Mouse (Mus musculus) R1 (cell line): ENCODE measurements around the gene Mrtfa.

Experiments used
- DNase-seq: peaks from one replicate; pipeline ENCODE4 v3.0.0-alpha.2; 2018; ENCODE audit warnings: low read depth, low spot score

Mrtfa gene

DNA sequence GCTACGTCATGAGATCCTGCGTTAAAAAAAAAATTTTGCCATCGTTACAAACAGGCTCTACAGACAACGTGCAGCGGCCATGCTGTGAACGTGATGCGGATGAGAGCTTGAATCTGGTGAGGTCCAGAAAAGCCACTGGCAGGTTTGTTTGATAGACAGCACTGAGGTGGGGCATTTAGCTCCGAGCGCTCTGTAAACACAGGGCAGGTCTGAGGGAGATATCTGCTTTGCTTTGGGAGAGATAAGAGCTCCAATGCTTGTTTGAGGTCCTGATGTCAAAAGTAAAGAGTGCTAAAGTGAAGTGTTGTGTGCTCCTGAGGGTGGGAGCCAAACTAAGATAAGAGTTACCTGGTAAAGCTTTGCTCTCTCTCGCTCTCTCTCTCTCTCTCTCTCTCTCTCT lies 6.6 kb upstream of the Mrtfa start:
- no peak for DNase-seq

- no peak for DNase-seq
These were observed 4.9 kb upstream of the Mrtfa start for GRCm38 (mm10) chr15:81195447-81195846.

GRCm38 (mm10) chr15:81194791-81195190 lies 4.2 kb upstream of the Mrtfa start:
- peak; percentile 50 for DNase-seq

DNA sequence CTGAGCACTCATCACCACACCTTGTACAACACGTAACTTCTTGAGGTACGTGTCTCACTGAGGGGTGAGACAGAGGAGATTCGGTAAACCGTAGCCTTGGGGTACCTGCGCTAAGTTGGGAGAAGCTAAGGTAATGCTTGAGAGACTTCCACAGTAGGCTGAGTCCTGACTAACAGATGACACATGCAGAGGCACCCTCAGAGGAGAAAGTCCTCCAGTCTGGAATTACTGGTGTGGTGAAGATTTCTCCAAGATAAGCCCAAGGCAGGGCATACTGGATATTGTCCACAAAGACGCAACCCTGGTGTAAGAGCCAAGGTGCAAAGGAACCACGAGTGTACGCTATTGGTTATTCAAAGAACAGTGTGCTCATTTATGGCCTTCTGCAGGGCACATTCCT lies 2.3 kb upstream of the Mrtfa start:
- no peak for DNase-seq

DNA sequence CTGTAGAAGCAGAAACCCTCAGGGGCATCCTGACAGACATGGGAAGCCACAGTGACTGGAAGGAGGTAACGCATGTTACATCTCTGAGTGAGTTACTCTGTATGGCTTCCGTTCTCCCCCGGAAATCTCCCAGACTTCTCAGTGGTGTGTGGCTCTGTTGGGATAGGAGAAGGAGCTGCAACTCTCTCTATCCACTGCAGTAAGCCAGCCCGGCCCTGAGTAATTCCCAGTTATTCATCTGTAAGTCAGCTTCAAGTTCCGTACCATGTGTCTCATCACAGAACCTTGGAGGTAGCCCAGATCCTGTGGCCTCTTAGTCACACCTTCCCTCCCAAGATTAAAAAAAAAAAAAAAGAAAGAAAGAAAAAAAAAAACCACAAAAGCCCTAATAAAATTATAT lies 1.8 kb upstream of the Mrtfa start:
- no peak for DNase-seq

DNA sequence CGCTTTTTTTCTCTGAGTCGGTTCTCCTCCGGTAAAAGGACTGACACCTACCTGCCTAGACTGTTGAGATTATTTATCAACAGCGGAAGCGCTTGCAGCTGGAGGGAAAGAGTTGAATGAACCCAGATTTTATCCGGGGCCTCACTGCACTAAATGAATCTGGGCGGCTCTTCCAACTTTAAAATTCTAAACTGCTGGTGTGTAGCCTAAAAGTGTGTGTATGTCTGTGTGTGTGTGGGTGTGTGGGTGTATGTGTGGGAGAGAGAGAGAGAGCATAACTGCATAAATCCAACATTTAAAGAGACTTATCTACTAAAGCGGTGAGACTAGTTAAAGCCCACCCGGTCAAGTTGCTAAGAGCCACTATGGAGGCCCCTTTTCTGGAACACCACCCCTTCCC lies 746 bp upstream of the Mrtfa start:
- DNase-seq: no peak

- peak; percentile 73 for DNase-seq
These were observed 437 bp downstream of the Mrtfa start for GRCm38 (mm10) chr15:81190011-81190629.

GRCm38 (mm10) chr15:81189061-81189460 lies 1.5 kb downstream of the Mrtfa start:
- DNase-seq: no peak

- no peak for DNase-seq
These were observed 5.6 kb downstream of the Mrtfa start for GRCm38 (mm10) chr15:81184913-81185312.

GRCm38 (mm10) chr15:81181233-81181632 lies 9.3 kb downstream of the Mrtfa start:
- DNase-seq: no peak

DNA sequence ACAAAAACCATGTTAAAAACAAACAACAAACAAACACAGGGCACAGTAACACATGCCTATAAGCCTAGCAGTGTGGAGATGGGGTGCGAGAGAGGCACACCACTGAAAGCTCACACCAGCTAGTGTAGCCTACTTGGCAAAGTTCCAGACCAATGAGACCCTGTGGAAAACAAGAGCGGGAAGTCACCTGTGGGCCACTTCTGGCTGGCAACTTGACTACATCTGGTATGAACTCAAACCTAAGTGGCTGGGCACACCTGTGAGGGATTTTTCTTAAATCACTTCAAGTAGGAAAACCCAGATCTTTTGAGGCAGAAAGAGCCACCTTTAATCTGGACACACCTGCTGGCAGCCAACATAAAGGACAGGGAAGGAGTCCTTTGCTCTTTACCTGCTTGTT lies 11.0 kb downstream of the Mrtfa start:
- no peak for DNase-seq

GRCm38 (mm10) chr15:81178703-81179102 lies 11.9 kb downstream of the Mrtfa start:
- DNase-seq: no peak

DNA sequence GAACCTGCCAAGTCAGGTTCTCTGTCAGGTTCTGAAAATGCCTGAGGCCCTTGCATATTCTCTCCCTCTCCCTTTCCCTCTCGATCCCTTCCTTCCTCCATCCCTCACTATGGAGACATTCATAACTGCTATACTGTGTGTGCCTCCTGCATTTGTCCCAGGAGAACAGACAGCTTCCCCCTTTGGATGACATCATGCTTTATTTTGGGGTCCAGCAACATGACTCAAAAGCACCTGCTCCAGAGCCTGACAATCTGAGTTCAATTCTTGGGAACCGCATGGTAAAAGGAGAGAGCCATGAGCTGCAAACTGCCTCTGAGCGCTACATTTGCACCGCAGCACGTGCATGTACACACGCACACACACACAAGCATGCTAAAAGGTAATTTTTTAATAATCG lies 12.7 kb downstream of the Mrtfa start:
- DNase-seq: no peak

DNA sequence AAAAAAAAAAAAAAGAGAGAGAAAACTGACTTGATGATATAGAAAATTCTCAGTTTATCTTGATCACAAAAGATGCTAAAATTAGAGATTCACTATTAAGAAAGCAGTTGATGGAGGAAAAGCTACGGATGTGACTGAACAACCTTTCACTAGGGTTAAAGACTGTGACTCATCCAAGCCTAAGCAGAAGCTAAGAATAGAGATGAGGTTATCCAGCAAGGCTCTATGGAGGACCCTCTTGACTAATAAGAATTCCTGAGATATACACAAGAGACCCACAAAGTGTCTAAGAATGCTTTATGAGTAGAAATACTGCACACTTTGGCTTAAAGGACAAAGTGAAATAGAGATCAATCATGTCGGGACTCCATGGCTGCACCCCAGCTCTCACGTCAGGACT lies 14.9 kb downstream of the Mrtfa start:
- DNase-seq: no peak

- DNase-seq: no peak
These were observed 18.3 kb downstream of the Mrtfa start for GRCm38 (mm10) chr15:81172259-81172658.

GRCm38 (mm10) chr15:81168735-81169134 lies 21.8 kb downstream of the Mrtfa start:
- DNase-seq: no peak

- peak; percentile 39 for DNase-seq
These were observed 22.7 kb downstream of the Mrtfa start for GRCm38 (mm10) chr15:81167831-81168230.

- peak; percentile 22 for DNase-seq
These were observed 24.3 kb downstream of the Mrtfa start for GRCm38 (mm10) chr15:81166291-81166690.

- no peak for DNase-seq
These were observed 25.8 kb downstream of the Mrtfa start for GRCm38 (mm10) chr15:81164560-81165310.

DNA sequence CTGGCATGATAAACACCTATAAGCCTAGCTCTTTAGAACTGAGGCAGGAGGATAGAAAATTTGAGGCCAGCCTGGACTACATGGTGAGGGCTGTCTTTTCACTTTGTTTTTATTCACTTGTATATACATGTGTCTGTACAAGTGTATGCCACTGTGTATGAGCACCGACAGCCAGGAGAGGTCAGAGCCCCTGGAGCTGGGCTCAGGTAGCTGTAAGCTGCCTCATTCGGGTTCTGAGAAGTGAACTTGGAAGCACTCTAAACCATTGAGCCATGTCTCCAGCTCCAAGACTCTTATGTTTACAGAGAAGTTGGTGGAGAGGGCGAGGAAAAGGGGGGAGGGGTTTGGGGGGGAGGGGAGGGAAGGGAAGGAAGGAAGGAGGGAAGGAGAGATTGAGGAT lies 29.0 kb downstream of the Mrtfa start:
- DNase-seq: no peak

DNA sequence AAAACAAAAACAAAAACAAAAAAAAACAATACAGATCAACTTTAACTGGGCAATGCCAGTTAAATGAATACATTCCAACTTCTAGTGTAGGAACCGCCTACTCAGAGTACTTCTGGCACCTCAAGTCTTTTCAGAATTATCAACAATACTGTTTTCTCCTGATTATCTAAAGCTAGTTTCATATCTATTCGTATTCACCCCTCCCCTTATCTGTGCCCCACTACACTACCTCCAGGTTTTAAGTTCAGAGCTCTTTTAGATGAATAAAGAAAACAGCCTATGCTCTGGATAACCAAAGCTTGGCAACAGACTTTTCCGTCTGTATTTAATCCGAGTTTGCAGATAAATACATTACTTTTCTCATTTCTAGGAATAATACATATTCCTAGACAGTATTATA lies 29.9 kb downstream of the Mrtfa start:
- no peak for DNase-seq

- no peak for DNase-seq
These were observed 31.3 kb downstream of the Mrtfa start for GRCm38 (mm10) chr15:81159212-81159611.

- no peak for DNase-seq
These were observed 31.9 kb downstream of the Mrtfa start for GRCm38 (mm10) chr15:81158517-81159120.
